Mouse (Mus musculus): Measurements from ENCODE around the gene Olfr1112. TPM values are rescaled to one million over a fixed set of nuclear protein-coding genes. Genes with fewer than 3 reads are reported as not detected.

Gene Olfr1112
- polyA plus RNA-seq (2012; rRNA removed): not detected in 2 replicates

DNA sequence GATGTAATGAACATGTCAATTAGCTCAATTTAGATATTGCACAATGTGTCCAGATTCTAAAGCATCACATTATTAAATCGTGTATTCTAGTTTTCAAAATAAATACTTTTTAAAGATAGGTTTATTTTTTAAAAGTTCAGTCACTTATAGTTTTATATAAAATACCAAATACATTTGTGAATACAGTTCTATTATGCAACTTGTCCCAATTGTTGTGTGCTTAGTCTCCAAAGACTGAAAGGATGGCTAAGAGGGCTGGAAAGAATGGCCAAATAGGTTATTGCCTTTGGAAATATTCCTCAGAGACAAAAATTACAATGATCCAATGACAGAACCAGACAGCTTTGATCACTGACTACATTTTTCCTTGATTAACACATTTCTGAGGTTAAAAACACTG is at the start of gene Olfr1112:
TSS of gene Olfr1112 (plus strand) at position 301 of the 400 bp plus-strand sequence.

DNA sequence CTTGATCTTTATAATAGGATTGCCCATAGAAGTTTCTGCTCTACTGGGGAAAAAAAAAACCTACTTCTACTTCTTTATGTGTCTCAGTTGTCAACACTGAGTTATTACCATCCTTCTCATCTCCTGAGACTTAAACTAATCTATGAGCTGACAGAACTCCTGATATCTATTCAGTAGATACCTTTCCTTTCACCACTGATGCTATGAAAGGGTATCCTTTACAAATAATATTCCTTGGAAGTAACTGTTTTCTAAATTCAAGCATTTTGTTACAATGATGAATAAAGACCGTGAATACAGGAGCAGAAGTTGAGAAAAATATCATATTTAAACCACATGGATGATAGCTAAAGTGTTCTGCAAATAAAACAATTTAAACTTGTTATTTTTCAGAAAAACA is 47.4 kb upstream of the Olfr1112 start, which contains the start of gene Olfr1110:
TSS of gene Olfr1110 (minus strand) at position 101 of the 400 bp plus-strand sequence.

DNA sequence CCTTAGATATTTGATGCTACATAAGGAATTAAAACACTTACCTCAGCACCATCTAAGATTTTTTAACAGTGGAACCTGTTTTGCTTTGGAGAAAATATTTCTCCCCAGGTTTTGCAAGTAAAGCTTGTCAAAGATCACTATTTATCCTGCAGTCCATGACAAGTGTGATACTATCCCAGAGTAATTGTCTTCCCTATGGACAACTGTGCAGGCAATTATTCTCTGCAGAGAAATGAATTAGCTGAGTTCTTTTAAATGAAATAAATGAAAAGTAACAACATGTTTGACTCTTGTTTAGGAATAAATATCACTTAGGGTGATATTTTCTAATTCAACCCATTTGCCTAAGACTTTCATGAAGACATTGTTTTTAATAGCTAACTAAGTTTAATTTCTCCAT is 35.1 kb upstream of the Olfr1112 start, which contains the start of gene Olfr1111:
TSS of gene Olfr1111 (minus strand) at position 101 of the 400 bp plus-strand sequence.

DNA sequence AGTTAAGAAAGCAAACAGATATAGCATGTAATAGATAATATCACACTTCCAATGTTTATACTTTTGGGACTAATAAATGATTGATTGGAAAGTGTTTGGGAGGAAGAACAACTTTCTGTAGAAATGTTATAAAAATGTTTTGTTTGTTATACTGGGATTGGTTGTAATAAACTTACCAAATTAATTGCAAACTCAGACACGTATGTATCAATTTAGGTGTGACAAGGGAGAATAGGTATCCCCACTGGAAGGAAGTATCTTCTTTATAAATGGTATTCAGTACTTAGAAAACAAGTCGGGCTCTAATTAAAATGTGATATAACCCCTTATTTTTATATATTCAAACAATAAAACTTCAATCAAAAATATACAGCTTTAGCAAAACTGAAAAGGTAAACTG is 21.1 kb downstream of the Olfr1112 start, which contains the start of gene Olfr1113:
TSS of gene Olfr1113 (plus strand) at position 301 of the 400 bp plus-strand sequence.

Other genes with a start within 250 kb of the Olfr1112 start
- not detected in 2 replicates for gene Olfr1099, start 227.1 kb upstream of the Olfr1112 start, polyA plus RNA-seq (2012; rRNA removed)
- not detected in 2 replicates for gene Olfr1100, start 207.8 kb upstream of the Olfr1112 start, polyA plus RNA-seq (2012; rRNA removed)
- gene Olfr1101, start 196.6 kb upstream of the Olfr1112 start, polyA plus RNA-seq (2012; rRNA removed): not detected in 2 replicates
- not detected in 2 replicates for gene Olfr1102, start 189.4 kb upstream of the Olfr1112 start, polyA plus RNA-seq (2012; rRNA removed)
- gene Olfr1104, start 160.7 kb upstream of the Olfr1112 start, polyA plus RNA-seq (2012; rRNA removed): not detected in 2 replicates
- gene Olfr1105, start 151.3 kb upstream of the Olfr1112 start, polyA plus RNA-seq (2012; rRNA removed): not detected in 2 replicates
- gene Olfr1106, start 135.5 kb upstream of the Olfr1112 start, polyA plus RNA-seq (2012; rRNA removed): not detected in 2 replicates
- not detected in 2 replicates for gene Olfr1107, start 112.0 kb upstream of the Olfr1112 start, polyA plus RNA-seq (2012; rRNA removed)
- gene Olfr1109, start 91.8 kb upstream of the Olfr1112 start, polyA plus RNA-seq (2012; rRNA removed): not detected in 2 replicates
- gene Olfr259, start 73.2 kb upstream of the Olfr1112 start, polyA plus RNA-seq (2012; rRNA removed): not detected in 2 replicates
- gene Olfr1110, start 47.5 kb upstream of the Olfr1112 start, polyA plus RNA-seq (2012; rRNA removed): not detected in 2 replicates
- gene Olfr1111, start 35.2 kb upstream of the Olfr1112 start, polyA plus RNA-seq (2012; rRNA removed): not detected in 2 replicates
- gene Olfr1113, start 21.2 kb downstream of the Olfr1112 start, polyA plus RNA-seq (2012; rRNA removed): not detected in 2 replicates
- not detected in 2 replicates for gene Olfr1115, start 60.2 kb downstream of the Olfr1112 start, polyA plus RNA-seq (2012; rRNA removed)
- not detected in 2 replicates for gene Olfr1116, start 79.7 kb downstream of the Olfr1112 start, polyA plus RNA-seq (2012; rRNA removed)
- gene Olfr1118, start 119.8 kb downstream of the Olfr1112 start, polyA plus RNA-seq (2012; rRNA removed): not detected in 2 replicates
- gene Olfr1120, start 167.0 kb downstream of the Olfr1112 start, polyA plus RNA-seq (2012; rRNA removed): not detected in 2 replicates
- gene Olfr1121, start 182.1 kb downstream of the Olfr1112 start, polyA plus RNA-seq (2012; rRNA removed): not detected in 2 replicates
- gene Olfr1122, start 198.1 kb downstream of the Olfr1112 start, polyA plus RNA-seq (2012; rRNA removed): not detected in 2 replicates
- not detected in 2 replicates for gene Olfr1123, start 228.8 kb downstream of the Olfr1112 start, polyA plus RNA-seq (2012; rRNA removed)
- gene Olfr1124, start 242.5 kb downstream of the Olfr1112 start, polyA plus RNA-seq (2012; rRNA removed): not detected in 2 replicates